Mouse (Mus musculus) heart, embryonic 10.5 days (tissue): ENCODE data around the gene Gpr39. TPM values are rescaled to one million over a fixed set of nuclear protein-coding genes. Genes with fewer than 3 reads are reported as not detected.
A peak's percentile ranks its signal among the peaks of the same experiment; 100 is the strongest.

Experiments
- DNase-seq: peaks from one replicate; pipeline ENCODE4 v3.0.0-alpha.2; 2017; ENCODE audit warnings: low spot score
- H3K27ac ChIP-seq: fragments of 300-500 bp; sonication (generic); 2 replicates; pipeline ENCODE4 v1.5.1; 2016; ENCODE audit warnings: mild to moderate bottlenecking
- H3K27me3 ChIP-seq: fragments of 300-500 bp; sonication (generic); 2 replicates; pipeline ENCODE4 v1.6.1; 2016; ENCODE audit warnings: mild to moderate bottlenecking; ENCODE audit not compliant: poor library complexity, insufficient read depth, severe bottlenecking
- H3K36me3 ChIP-seq: fragments of 300-500 bp; sonication (generic); 2 replicates; pipeline ENCODE4 v1.6.1; 2016; ENCODE audit warnings: mild to moderate bottlenecking, moderate library complexity
- H3K4me1 ChIP-seq: fragments of 300-500 bp; sonication (generic); 2 replicates; pipeline ENCODE4 v1.6.1; 2016; ENCODE audit warnings: mild to moderate bottlenecking
- H3K4me3 ChIP-seq: fragments of 300-500 bp; sonication (generic); 2 replicates; pipeline ENCODE4 v1.5.1; 2016; ENCODE audit warnings: mild to moderate bottlenecking, moderate library complexity
- H3K9me3 ChIP-seq: fragments of 300-500 bp; sonication (generic); 2 replicates; pipeline ENCODE4 v1.6.1; 2016; ENCODE audit warnings: mild to moderate bottlenecking, moderate library complexity
- WGBS: fragments of 180-500 bp; shearing (Covaris S2); methylation state at CpG from one replicate; pipeline ENCODE4 v1.1.7; 2016; 5-methylcytosine and 5-hydroxymethylcytosine counted together
- polyA plus RNA-seq: library from polyadenylated mRNA; unstranded; fragments of >200 nt; fragmentation: Nextera tagmentation; extraction: Ambion mirVana; gene quantifications from 2 replicates; pipeline ENCODE4 v1.2.1, GENCODE M21; 2016

Gene Gpr39
- polyA plus RNA-seq, 1 experiment from 2014 or later: 4.5 TPM

GRCm38 (mm10) chr1:125665127-125665637, 11.6 kb upstream of the Gpr39 start:
- no peaks in the 10 kb centered on the region for H3K36me3 ChIP-seq
- H3K27me3 ChIP-seq: no peaks in the 10 kb centered on the region
- no peak overlapping the region for H3K27ac ChIP-seq
- DNase-seq: no peak
- H3K4me3 ChIP-seq: no peak overlapping the region
- WGBS: 74% methylated on average over 5 of the region's 5 CpGs
- H3K9me3 ChIP-seq: no peaks in the 10 kb centered on the region
- H3K4me1 ChIP-seq: peaks cover 3% of the 10 kb centered on the region; the same call in 1 of the 2 replicates

- H3K4me1 ChIP-seq: no peaks in the 10 kb centered on the region
- no peak for DNase-seq
- 80% methylated on average over 5 of the region's 5 CpGs for WGBS
- no peak overlapping the region for H3K4me3 ChIP-seq
- H3K27me3 ChIP-seq: no peaks in the 10 kb centered on the region
- H3K9me3 ChIP-seq: no peaks in the 10 kb centered on the region
- H3K36me3 ChIP-seq: no peaks in the 10 kb centered on the region
- no peak overlapping the region for H3K27ac ChIP-seq
Measured at GRCm38 (mm10) chr1:125669035-125669434, 7.8 kb upstream of the Gpr39 start.

- H3K27ac ChIP-seq: no peak overlapping the region
- H3K9me3 ChIP-seq: no peaks in the 10 kb centered on the region
- no peak overlapping the region for H3K4me3 ChIP-seq
- H3K4me1 ChIP-seq: peaks cover 33% of the 10 kb centered on the region
- H3K27me3 ChIP-seq: no peaks in the 10 kb centered on the region
- H3K36me3 ChIP-seq: no peaks in the 10 kb centered on the region
- no peak for DNase-seq
- WGBS: 90% methylated on average over 1 of the region's 1 CpGs
Measured at GRCm38 (mm10) chr1:125675186-125675585, 1.6 kb upstream of the Gpr39 start.

GRCm38 (mm10) chr1:125677286-125677685, 491 bp downstream of the Gpr39 start:
- H3K9me3 ChIP-seq: no peaks in the 10 kb centered on the region
- H3K27me3 ChIP-seq: no peaks in the 10 kb centered on the region
- H3K27ac ChIP-seq: peak overlapping the region; percentile 49
- H3K4me3 ChIP-seq: peak overlapping the region; percentile 16
- 88% methylated on average over 5 of the region's 5 CpGs for whole genome bisulfite sequencing
- no peaks in the 10 kb centered on the region for H3K36me3 ChIP-seq
- peaks cover 33% of the 10 kb centered on the region for H3K4me1 ChIP-seq
- DNase-seq: no peak

GRCm38 (mm10) chr1:125679522-125680077, 2.8 kb downstream of the Gpr39 start:
- Histone ChIP-seq H3K27ac (no peak overlapping the region), H3K36me3 (no peaks in the 10 kb centered on the region), H3K9me3 (no peaks in the 10 kb centered on the region), H3K4me1 (peaks cover 33% of the 10 kb centered on the region), H3K27me3 (no peaks in the 10 kb centered on the region), H3K4me3 (no peak overlapping the region)
- WGBS: 69% methylated on average over 4 of the region's 4 CpGs
- DNase-seq: no peak

GRCm38 (mm10) chr1:125684423-125684822, 7.6 kb downstream of the Gpr39 start:
- Histone ChIP-seq H3K27me3 (no peaks in the 10 kb centered on the region), H3K9me3 (no peaks in the 10 kb centered on the region), H3K4me1 (no peaks in the 10 kb centered on the region), H3K4me3 (no peak overlapping the region), H3K27ac (no peak overlapping the region), H3K36me3 (no peaks in the 10 kb centered on the region)
- WGBS: 71% methylated on average over 3 of the region's 3 CpGs
- DNase-seq: no peak

DNA sequence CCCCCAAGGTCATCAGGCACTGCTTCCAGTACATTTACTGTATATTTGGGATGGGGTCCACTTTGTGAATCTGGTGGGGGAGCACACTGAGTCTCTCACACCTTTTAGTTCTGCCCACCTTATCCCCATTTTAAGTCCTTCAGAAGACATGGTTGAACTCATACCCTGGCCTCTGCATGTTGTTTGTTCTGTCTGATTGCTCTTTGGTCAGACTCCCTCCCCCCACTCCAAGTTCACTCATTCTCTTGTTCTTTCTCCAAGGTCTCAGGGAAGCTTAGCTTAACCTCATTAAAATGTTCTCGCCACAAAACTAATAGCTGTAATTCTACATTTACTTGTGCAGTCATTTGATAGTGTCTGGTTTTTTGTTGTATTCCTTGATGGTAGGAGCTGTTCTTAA, 8.5 kb downstream of the Gpr39 start:
- no peaks in the 10 kb centered on the region for H3K9me3 ChIP-seq
- no peaks in the 10 kb centered on the region for H3K4me1 ChIP-seq
- H3K27ac ChIP-seq: no peak overlapping the region
- no peak for DNase-seq
- no peak overlapping the region for H3K4me3 ChIP-seq
- H3K27me3 ChIP-seq: no peaks in the 10 kb centered on the region
- WGBS: 82% methylated on average over 1 of the region's 1 CpGs
- H3K36me3 ChIP-seq: no peaks in the 10 kb centered on the region

DNA sequence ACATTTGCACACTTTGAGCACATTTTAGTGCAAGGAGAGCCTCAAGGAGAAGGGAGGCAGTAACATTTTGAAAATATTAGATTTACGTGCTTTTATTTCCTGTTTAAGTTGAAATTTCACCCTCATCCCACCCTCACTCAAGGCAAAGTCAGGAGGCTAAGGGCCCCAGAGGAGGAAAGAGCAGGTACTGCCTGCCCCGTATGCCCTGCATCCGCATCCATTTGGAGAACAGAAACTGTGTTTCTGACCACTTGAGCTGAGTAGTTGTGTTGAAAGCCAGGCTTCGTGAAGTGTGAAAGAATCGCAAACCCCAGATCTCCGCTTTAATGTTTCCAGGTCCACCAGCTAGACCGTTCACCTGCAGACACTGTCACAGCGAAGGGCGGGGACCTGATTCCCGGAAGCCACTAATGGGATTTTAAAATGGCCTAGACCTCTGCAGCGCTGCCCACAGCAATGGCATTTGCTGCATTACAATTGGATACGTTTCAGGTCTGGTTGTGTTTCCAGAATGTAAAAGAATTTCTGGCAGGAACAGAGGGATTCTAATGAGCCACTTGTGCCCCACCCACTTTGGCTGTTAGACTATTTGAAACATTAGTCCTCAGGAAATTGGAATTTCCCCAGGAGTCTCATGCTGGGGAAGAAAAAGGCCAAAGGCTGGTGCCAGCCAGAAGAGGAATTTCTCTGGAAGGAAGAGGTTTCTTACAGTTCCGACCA, 11.1 kb downstream of the Gpr39 start:
- H3K4me1 ChIP-seq: no peaks in the 10 kb centered on the region
- 70% methylated on average over 13 of the region's 13 CpGs for WGBS
- DNase-seq: no peak

GRCm38 (mm10) chr1:125693541-125693940, 16.7 kb downstream of the Gpr39 start:
- no peak for DNase-seq
- H3K9me3 ChIP-seq: no peaks in the 10 kb centered on the region
- H3K4me3 ChIP-seq: no peak overlapping the region
- no peaks in the 10 kb centered on the region for H3K36me3 ChIP-seq
- H3K4me1 ChIP-seq: no peaks in the 10 kb centered on the region
- no peaks in the 10 kb centered on the region for H3K27me3 ChIP-seq
- H3K27ac ChIP-seq: no peak overlapping the region

More for the DNA sequence above, 11.1 kb downstream of the Gpr39 start:
- H3K27ac ChIP-seq: no peak overlapping the region
- no peak overlapping the region for H3K4me3 ChIP-seq
- H3K9me3 ChIP-seq: no peaks in the 10 kb centered on the region
- no peaks in the 10 kb centered on the region for H3K27me3 ChIP-seq
- no peaks in the 10 kb centered on the region for H3K36me3 ChIP-seq

DNA sequence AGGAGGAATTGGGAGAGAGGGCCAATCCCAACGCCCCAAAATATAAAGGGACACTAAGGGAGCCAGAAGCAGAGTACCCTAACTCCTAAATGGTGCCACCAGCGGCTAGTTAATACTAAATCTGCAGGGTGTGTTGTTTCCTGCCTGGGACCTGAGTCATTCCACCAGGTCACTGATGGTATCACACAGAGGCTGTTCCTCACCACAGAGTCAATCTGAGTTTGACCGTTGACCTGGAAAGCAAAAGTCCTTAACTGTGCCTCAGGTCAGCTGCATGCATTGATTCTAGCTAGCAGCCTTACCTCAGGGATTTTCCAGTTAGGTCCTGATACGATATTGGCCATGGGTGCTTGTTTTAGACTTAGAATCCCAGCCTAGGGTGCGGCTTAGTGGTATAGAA, 17.5 kb downstream of the Gpr39 start:
- H3K4me1 ChIP-seq: no peaks in the 10 kb centered on the region
- no peak for DNase-seq
- WGBS: 74% methylated on average over 5 of the region's 5 CpGs
- no peak overlapping the region for H3K27ac ChIP-seq
- H3K9me3 ChIP-seq: no peaks in the 10 kb centered on the region
- H3K27me3 ChIP-seq: no peaks in the 10 kb centered on the region
- H3K4me3 ChIP-seq: no peak overlapping the region
- H3K36me3 ChIP-seq: no peaks in the 10 kb centered on the region

DNA sequence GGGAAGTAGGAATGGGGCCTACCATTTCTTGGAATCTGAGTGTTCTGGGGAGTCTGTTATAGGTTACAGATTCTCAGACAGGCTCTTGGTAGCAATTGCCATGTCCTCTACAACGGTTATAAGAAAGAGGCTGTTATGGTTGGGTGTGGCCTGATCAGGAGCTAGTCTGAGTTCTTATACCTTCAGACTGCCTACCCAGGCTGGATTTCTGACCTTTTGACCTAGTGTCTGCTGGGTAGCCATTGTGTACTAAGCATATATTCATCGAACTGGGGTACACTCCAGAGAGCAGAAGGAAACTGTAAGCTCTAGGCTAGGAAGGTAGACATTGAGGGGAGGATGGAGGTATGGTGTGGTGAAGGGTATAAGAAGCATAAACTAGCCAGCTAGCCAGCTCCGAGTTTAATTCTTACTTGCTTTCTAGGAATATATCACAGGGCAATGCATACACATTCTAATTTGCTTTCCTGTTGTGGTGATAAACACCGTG, 24.4 kb downstream of the Gpr39 start:
- H3K9me3 ChIP-seq: no peaks in the 10 kb centered on the region
- H3K27ac ChIP-seq: no peak overlapping the region
- WGBS: 80% methylated on average over 4 of the region's 4 CpGs

DNA sequence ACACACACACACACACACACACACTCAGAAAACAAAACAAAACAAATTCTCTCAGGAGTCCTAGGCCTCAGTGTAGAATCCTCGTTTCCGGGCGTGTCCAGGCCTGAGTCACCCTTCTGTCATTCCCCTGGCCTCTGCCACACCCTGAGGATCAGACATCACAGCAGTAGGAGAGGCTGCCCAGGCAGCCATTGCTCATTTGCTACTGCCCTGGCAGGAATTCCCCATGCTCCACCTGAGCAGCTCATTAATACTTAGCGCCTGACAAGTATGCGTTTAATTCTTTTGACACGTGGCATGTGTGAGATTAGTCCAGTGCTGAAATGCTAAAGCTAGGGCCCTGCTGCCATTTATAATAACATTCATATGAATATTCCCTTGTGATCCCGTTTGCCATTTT, 25.0 kb downstream of the Gpr39 start:
- H3K9me3 ChIP-seq: no peaks in the 10 kb centered on the region
- DNase-seq: no peak
- no peaks in the 10 kb centered on the region for H3K36me3 ChIP-seq
- H3K27me3 ChIP-seq: no peaks in the 10 kb centered on the region
- peaks cover 10% of the 10 kb centered on the region; the same call in 1 of the 2 replicates for H3K4me1 ChIP-seq
- 77% methylated on average over 7 of the region's 7 CpGs for WGBS
- no peak overlapping the region for H3K4me3 ChIP-seq
- no peak overlapping the region for H3K27ac ChIP-seq

More for the DNA sequence above, 24.4 kb downstream of the Gpr39 start:
- no peaks in the 10 kb centered on the region for H3K27me3 ChIP-seq
- H3K4me3 ChIP-seq: no peak overlapping the region
- H3K4me1 ChIP-seq: peaks cover 10% of the 10 kb centered on the region; the same call in 1 of the 2 replicates
- no peaks in the 10 kb centered on the region for H3K36me3 ChIP-seq
- no peak for DNase-seq

DNA sequence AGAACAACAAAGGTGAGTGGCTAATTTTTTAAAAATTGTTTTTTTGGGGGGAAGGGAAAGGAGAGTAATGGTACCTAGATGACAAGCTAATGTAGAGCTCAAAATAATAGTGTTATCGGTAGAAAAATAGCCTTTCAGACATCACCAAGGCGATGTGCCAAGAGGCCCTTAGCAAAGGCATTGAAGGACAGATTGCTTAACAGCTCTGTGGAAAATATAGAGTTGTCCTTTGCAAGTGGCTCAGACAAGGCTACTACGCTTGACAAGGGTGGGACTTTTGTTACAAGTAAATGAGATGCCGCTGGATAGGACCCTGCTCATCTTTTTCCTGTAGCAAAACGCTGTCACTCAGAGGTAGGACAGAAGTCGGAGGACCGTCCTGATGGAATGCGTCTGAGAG, 25.5 kb downstream of the Gpr39 start:
- no peaks in the 10 kb centered on the region for H3K36me3 ChIP-seq
- peaks cover 10% of the 10 kb centered on the region; the same call in 1 of the 2 replicates for H3K4me1 ChIP-seq
- DNase-seq: no peak
- no peaks in the 10 kb centered on the region for H3K9me3 ChIP-seq
- WGBS: 52% methylated on average over 8 of the region's 8 CpGs
- H3K4me3 ChIP-seq: no peak overlapping the region
- no peak overlapping the region for H3K27ac ChIP-seq
- no peaks in the 10 kb centered on the region for H3K27me3 ChIP-seq
